Mouse (Mus musculus) induced T-regulatory cell, adult 2 months (primary cell): Measurements from ENCODE around the gene Carnmt1.

ENCODE experiments used
- DNase-seq: peaks from one replicate; pipeline ENCODE4 v3.0.0-alpha.2; 2012; ENCODE audit warnings: low read depth

The Carnmt1 gene

DNA sequence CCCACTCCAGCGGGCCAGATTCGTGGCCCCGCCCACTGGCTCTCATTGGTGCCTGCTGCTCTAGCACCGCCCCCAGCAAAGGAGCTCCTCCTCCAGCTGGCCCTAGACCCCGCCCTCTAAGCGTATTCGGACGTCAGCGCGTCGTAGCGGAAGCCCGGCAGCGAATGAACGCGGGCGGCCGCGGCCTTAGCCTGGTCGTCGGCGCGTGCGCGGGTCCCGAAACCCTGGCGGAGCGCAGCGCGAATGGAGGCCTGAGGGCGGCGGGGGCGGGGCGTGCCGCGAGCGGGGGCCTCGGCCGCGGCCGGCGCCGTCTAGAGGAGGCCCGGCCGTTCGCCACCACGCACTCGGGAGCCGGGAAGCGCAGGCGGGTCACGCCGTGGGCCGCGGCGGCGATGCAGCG, at the start of gene Carnmt1:
TSS of gene Carnmt1 (plus strand) at position 157 of the 400 bp plus-strand sequence.
- DNase-seq, result peak; percentile 99

DNA sequence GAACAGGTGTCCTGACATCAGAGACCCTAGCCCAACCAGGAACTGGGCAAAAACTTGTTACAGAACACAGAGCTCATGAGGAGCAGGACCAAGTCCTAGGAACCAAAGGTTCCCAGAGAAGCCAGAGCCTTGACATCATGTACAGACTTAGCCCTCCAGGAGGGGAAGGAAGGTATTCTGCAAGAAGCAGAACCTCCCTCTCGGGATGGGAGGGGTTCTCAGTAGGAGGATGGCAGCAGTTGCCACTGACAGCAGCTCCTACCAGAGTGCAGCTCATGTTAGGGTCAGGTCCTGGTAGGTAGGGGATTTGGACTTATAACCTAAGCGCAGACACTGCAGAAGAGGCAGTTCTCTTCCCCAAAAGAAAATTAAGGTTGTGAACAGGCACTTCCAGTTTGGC, 46.7 kb upstream of the Carnmt1 start:
- no peak for DNase-seq

DNA sequence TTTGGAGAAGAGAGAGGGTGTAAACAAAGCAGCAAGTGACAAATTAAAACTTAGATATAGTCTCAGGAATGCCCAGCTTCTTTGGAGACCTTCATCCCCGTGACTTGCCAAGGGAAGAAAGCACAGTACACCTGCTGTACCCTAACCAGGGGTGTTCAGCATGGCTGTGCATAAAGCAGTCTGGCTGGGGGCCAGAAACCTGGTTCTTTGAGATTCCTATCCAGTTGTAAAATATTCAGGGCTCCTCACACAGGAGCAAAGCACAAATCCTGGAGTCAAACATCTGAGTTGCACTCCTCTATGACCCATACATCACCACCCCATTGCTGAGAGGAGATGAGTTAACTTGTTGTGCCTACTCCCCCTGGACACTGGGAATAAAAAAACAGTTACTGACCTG, 41.0 kb upstream of the Carnmt1 start:
- no peak for DNase-seq

DNA sequence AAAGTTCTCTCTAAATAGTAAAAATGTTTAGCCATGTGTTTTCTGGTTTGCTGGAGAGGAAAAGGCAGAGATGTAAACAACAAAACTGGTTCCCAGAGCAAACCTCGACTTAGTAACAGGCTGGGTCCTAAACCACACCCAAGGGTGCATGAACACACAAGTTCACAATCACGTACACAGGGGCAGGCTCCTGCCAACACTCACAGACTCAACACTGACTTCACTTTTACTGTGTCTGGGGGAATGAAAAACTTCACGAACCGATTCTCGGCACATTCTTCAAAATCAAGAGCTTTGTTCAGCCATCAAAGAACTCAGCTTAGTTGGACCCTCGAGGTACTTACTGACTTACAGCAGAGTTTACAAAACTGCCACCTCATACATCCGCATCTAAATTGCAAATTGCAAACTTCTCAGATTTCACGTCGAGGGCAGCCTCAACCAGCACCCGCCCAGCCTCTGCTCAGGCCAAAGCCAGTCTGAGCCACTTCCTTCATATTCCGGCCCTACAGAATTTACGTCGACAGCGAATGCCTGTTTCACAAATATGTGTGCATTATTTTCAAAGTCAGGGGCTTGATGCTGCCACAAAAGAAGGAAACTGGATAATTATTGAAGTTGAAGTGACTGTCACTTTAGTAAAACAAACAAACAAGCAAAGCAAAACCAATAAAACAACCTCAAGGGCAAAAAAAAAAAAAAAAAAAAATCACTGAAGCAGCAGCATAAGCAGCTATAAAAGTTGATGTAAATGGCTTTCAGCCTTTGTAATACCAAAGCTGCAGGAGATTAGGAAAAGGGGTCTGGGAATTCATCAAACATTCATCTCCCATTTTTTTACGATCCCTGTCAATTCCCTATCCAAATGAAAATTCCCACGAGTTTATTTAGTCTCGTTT, 40.1 kb upstream of the Carnmt1 start:
- DNase-seq, result peak; percentile 60

DNA sequence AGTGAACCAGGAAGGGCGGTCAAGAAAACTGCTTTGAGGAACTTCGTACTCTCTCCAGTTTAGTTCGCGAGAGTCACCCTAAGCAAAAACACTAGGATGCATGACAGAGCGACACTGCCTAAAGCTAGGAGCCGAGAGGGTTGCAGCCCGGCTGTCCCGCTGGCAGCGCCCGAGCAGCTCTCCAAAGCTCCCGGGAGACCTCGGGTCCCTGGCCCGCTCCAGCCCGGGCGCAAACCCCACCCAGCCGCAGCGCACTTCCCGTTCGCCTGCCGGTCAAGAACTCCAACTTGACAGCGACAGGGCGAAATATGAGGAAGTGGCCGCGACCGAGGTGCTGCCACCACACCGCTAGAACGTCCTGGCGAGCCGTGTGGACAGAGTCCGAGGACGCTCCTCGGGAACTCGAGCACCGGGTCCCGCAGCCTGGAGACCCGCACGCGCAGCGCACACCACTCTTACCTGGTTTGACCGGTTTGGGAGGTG, 39.4 kb upstream of the Carnmt1 start:
- peak; percentile 59 for DNase-seq

DNA sequence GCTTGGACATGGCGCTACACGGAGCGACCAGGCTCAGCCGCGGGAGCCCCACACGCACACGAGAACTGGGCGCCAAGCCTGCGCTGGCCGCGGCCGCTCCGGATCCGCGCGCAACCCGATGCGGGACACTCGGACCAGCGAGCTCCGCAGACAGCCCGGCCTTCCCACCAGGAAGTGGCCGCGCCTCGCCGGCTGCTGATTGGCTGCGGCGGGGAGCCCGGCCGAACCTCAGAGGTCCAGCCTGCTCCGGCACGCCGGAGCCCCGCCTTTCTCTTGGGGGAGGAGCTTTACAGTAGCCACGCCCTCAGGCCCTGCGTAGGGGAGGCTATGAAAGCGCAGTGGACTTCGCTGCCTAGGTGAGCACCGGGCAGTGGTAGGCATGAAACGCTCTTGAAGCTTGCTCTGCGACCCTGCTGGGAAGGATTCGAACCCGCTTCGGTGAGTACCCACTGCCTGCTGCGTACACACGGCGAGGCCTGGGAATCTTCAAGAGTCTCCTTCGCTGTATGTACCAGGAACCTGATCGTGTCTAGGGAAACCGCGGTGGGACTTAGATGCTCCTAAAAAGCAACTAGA, 38.8 kb upstream of the Carnmt1 start, which contains the start of the genes Ostf1 and Nmrk1:
TSS of gene Ostf1 (minus strand) at position 180 of the 576 bp plus-strand sequence.
TSS of gene Nmrk1 (plus strand) at position 307 of the 576 bp plus-strand sequence.
- DNase-seq, result peak; percentile 94

DNA sequence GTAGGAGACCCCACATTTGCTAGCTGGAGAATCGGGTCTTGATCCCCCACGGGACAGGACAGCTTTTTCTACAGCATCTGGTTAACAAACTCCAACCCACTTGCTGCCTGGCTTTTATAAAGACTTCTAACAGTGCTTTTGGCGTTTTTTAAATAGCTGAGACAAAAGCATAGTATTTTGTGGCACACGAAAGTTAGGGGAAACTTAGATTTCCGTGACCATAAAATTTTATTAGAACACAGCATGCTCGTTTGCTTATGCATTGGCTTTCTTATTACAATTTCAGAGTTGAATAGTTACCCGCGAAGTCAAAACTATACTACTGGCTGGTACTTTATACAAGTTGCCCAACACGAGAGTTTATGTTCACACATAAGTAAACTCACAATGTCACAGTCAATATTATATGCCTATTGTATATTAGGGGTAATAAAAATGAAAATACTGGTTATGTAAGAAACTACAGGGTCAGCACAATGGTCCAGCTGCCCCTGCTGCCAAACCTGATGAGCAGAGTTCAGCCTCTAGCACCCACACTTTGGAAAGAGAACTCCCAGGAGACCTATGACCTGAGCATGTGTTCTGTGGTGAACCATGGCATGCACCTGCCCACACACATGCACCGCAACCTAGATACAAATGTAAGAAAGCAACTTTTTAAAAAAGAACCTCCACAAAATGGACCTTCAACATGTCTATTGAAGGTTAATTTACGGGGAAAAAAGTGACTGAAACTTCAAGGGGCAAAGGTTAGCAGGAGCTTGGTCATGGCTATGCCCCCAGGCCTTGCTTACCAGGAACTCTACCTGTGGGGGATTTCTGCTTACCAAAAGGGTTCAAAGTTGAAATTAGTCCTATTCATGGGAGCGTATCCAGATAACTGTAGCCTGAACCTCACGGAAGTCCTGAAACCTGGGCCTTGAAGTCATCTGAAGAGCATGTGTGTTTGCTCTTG, 38.1 kb upstream of the Carnmt1 start:
- no peak for DNase-seq

DNA sequence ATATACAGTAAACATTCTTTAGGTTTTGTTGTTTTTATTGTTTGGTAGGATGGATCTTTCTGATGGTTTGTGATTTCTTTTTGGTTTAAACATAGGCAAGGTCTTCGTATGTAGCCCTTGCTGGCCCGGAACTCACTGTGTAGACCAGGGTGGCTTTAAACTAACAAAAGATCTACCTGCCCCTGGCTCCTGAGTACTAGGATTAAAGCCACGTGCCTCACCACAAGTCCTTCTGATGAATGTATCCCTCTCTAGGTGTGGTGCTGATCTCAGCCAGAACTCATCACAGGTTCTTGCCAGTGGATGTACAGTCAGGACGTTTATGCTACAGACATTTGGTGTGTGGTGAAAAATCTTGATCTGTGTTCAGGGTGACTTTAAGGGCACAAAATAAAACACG, 32.6 kb upstream of the Carnmt1 start:
- DNase-seq, result no peak

DNA sequence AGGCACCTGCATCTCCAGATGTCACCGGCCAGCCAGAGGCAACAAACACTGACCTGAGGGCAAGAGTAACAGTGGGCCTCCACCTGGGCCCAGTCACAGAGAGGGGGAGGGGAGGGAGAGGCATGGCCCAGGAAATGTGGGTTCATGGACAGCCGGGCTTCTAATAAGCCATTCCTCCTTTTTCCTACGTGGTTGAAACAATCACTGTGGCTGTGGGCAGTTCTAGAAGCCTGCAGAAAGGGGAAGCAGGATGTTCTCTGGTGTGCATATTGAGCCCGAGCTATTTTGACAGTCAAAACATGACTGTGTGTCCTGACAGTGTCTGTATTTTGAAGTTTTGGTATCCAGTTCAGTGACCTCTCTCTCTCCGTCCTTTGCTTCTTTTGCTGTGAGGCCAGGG, 31.6 kb upstream of the Carnmt1 start:
- no peak for DNase-seq

DNA sequence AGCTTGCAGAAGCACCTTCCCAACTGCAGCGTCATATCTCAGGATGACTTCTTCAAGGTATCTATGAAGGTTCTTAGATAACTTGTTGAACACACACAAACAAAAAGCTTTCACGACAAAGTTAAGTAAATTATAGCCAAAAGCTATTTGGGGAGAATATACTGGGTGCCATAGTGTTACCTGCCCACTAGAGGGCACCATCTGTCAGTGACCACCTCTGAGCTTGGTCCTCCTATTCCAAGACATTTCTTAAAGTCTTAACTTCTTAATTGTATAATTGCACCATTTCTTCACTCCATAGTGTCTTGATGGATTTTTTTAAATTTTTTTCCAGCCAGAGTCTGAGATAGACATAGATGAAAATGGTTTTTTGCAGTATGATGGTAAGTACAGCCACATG, 31.0 kb upstream of the Carnmt1 start:
- peak; percentile 63 for DNase-seq

DNA sequence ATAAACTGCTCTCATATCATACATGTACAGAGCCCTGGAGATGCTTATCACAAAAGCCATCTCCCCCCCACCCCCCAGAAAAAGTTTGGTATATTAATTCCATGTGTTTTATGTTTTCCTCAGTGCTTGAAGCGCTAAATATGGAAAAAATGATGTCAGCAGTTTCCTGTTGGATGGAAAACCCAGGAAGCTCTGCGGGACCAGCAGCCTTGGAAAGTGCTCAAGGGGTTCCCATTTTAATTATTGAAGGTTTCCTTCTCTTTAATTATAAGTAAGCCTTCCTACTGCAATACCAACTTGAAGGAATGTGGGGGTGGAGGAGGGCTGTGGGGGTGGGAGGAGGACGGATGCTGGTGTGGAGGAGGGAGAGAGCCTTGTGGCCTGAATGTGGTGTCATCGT, 29.6 kb upstream of the Carnmt1 start:
- no peak for DNase-seq

DNA sequence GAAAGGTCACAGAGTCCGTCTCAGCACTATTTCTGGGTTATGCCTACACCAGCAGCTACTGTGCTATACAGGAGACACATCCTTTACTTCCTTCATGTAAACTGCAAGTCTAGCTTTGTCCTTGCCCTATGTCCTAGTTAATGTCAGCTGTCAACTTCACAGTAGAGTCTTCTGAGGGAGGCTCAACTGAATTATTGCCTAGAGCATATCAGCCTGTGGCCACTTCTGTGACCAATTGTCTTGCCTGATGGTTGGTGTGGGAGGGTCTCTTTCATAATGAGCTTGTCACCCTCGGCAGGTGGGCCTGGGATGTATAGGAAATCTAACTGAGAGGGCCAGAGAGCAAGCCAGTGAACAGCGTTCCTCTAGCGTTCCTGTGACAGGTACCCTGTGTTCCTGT, 27.2 kb upstream of the Carnmt1 start:
- no peak for DNase-seq

DNA sequence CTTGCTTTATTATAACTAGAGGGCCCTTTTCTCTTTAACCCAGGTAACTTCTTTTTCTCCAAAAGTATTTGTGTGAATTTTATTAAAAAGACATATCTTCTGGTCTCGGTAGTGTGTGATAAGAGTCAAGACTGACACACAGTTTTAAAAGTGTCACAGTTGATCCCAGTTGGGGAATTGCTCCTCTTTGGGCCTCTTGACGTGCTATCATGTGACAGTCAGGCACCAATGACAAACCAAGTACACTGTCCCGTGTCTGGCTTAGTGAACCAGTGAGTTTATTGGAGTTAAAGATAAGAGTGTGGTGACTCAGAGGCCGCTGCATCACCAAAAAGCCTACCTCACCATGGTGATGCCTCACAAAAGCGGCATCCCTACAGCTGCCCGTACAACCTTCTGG, 26.5 kb upstream of the Carnmt1 start:
- DNase-seq, result no peak

DNA sequence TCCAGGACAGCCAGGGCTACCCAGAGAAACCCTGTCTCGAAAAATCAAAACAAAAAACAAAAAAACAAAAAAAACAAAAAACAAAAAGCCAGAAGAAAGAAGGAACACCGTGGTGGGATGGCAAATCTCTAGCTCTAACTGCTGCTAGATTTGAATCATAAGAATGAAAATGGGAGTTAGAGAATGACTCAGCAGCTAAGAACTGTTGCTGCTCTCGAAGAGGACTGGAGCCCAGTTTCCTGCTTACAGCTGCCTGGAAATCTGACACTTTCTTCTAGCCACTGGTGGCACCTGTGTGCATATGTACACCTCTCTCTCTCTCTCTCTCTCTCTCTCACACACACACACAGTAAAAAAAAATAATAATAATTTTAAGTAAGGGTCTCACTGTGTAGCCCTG, 24.2 kb upstream of the Carnmt1 start:
- DNase-seq, result peak; percentile 63

DNA sequence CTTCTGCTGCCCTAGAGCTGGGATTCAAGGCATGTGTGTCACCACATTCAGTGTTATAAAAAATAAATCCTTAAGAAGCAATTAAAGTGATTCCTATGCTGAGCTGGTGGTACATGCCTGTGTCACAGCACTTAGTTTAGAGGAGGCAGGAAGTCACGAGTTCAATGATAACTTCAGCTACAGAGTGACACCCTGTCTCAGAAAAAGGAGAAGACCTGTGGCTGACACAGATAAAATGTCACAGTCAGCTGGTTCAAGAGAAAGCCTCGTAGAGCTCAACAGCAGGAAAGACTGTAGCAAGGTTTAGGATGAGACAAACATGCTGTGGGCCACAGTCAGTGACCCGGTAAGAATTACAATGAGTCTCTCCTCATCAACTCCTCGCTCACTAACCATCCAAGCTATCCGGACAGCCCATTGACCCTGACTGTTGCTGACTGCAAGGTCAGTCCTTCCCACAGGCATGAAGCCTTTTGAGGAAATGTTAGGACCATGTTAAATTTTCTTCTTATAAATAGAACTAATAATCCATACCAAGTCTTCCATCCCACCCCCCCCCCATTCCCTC, 23.6 kb upstream of the Carnmt1 start:
- DNase-seq, result peak; percentile 65

DNA sequence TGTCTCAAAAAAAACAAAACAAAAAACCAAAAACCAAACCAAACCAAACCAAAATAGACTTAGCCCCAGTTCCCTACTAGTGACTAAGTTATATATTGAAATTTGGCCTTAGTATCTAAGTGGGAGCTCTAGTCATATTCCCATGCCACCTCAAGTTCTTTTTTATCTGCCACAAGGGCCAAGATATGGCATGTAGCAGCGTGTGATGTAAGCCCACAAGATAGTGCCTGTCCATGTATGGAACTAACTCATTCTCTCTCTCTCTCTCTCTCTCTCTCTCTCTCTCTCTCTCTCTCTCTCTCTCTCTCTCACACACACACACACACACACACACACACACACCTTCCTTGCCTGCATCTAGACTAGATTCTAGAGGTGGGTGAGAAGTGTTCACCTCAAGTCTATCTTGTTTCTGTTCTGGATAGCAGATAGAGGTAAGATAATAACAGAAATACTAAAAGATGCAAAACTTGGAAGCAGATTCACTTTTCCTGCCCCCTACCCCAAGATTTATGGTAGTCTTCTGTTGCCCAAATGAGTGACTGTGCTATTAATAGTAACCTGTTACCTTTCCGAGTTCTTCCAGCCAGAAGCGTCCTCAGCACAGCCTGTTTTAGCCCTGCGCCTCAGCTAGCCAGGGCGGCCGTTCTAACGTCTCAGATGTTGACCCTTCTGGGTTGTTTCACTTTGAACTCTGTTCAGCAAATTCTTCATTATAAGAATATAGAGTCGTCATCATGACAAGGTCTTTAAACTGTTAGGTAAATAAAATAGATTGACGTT, 22.6 kb upstream of the Carnmt1 start:
- no peak for DNase-seq

DNA sequence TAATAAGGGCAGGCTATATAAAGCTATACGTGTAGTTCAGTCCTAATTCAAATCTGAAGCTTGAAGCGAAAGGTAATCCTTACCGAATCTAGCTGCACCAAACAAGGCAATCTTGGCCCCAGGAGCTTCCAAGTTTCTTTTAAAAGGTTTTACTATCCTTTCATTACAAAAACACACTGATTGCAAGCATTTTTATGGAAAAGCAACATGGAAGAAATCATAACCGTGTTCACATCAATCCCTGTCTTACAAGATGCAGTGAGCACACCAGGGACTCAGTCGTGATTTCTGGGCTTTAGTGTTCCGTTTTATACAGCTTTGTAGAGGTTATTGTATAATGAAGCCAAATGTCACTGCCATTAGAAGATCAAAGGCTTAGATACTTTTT, 22.0 kb upstream of the Carnmt1 start:
- no peak for DNase-seq

DNA sequence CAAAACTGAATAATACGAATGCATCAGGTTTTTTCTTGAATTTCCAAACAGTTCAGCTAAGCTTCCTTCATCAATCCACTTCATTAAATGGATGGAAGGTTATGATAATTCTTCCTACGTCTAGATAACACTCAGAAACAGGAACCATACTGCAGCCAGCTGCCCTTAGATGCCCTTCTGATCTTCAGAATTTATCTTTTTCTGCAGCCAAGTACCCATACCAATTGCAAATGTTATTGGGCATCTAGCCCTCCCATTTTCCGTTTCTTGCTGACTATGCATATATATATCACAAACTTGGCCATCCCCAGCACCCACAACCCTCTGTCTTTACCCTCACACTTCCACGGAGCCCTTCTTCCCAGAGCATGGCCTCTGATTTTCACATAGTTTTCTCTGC, 20.6 kb upstream of the Carnmt1 start:
- no peak for DNase-seq

DNA sequence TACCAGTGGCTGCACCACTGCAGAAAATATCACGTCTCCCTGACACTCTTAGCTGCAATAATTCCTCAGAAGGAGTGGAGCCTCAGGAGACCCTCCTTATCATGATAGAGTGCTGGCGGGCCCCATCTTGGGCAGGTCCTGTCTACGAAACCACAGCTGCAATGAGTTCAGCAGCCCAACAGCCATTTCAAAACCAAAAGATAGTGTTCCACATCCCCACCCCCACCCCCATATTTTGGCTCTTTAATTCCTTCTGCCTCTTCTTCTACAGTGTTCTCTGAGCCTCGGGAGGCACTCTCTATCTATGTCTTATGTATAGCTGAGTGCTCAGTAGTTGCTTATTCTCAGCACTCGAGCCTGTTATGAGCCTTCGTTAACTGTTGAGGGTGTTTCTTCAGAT, 20.1 kb upstream of the Carnmt1 start:
- no peak for DNase-seq

DNA sequence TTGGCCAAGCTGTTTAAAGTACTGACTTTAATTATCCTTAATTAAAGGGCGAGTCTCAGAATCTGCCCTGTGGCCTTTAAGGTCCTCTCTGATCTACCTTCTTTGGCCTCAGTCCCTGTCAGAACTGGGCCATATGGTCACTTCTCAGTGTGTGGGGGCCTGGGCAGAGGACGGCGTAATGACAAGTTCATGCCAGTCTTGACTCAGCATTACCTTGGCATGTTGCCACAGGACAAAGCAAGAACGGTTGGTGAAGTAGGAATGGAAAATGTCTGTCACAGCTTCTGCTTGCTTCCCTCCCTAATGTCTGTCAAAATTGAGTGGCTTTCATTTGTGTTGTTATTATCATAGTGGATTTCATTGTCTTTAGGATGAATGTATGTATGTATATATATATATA, 18.0 kb upstream of the Carnmt1 start:
- no peak for DNase-seq

DNA sequence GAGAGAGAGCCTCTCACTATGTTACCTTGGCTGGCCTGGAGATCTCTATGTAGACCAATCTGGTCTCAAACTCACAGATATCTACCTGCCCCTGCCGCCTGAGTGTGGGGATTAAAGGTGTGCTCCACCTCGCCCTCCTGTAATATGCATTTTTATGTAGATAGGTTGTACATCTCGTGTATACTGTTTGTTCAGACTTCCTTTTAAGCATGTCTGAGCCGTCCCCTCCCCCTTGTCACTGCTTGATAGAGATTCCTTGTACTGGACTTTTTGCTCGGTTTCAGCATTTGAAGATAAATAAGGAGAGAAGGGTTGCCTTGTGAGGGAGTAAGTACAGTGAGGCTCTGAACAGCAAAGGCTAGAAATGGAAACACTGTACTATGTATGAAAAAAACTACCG, 17.5 kb upstream of the Carnmt1 start:
- DNase-seq, result no peak
